Mouse (Mus musculus) cortical plate, adult 2 months (tissue): ENCODE measurements around the gene Spata13. TPM values are rescaled to one million over a fixed set of nuclear protein-coding genes. Genes with fewer than 3 reads are reported as not detected.

Experiments used
- H3K27ac ChIP-seq: fragments of 200-500 bp; 2 replicates; pipeline ENCODE4 v1.5.1; 2012; ENCODE audit warnings: low read length, control low read depth, inconsistent platforms; ENCODE audit not compliant: insufficient read depth
- H3K4me1 ChIP-seq: fragments of 200-500 bp; 2 replicates; pipeline ENCODE4 v1.6.1; 2011; ENCODE audit warnings: low read length; ENCODE audit not compliant: control insufficient read depth, insufficient read depth
- H3K4me3 ChIP-seq: fragments of 200-500 bp; 2 replicates; pipeline ENCODE4 v1.5.1; 2011; ENCODE audit warnings: mild to moderate bottlenecking, low read length, control low read depth; ENCODE audit not compliant: insufficient read depth
- CTCF ChIP-seq: fragments of 200-500 bp; IDR thresholded peaks from 2 replicates; pipeline ENCODE4 v1.5.1; 2011; ENCODE audit warnings: mild to moderate bottlenecking, control low read depth, low read length; ENCODE audit not compliant: insufficient read depth; ENCODE audit errors: extremely low read depth
- POLR2A ChIP-seq: fragments of 200-500 bp; IDR thresholded peaks from 2 replicates; pipeline ENCODE4 v1.6.1; 2011; ENCODE audit warnings: mild to moderate bottlenecking, low read length, control low read depth; ENCODE audit not compliant: insufficient read depth; ENCODE audit errors: extremely low read depth
- polyA plus RNA-seq: library from polyadenylated mRNA; depleted of rRNA; stranded (reverse); fragments of >200 nt; gene quantifications from 2 replicates; pipeline ENCODE4 v1.2.3, GENCODE M21; 2012

Spata13 gene
- polyA plus RNA-seq, 1 experiment, result 6.1 TPM

DNA sequence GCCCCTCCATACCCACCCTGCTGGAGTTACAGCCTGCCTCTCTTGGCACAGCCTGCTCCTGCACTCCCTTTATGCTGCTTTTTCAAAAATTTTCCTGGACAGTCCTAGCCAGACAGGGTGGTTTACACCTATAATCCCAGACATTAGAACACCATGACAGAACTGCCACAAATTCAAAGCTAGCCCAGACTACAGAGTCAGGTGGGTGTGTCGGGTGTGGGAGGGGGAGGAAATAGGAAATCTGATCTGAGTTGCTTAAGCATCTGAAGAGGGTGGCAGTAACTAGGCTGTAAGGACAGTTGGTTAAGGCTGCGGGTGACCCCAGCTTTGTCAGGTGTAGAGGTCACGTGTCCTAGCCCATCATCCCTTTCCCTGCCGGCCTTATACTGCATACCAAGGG lies 93.3 kb downstream of the Spata13 start:
- Histone ChIP-seq H3K4me1 (no peaks in the 10 kb centered on the region), H3K4me3 (no peak overlapping the region), H3K27ac (no peak overlapping the region)
- TF ChIP-seq POLR2A, result no peak
- no peak for TF ChIP-seq CTCF

DNA sequence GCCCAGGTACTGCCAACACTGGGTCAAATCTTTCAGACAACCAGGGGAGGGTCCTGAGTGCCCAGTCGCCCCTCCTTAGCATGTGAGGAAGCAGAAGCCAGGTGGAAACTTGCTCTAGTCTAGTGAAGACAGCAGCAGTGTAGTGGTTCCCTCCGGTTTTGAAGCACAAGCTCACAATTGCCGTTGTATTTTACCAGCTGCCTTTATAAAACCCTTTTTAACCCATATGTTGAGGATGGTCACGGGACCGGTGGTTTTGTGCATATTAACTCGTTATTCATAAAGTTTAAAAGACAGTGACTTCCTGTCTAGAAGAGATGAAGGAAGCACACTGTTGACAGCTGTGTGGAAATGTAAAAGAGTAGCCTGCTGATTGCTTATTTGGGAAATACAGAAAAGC lies 98.3 kb downstream of the Spata13 start:
- no peak overlapping the region for H3K27ac ChIP-seq
- no peak for TF ChIP-seq POLR2A
- no peak for TF ChIP-seq CTCF
- H3K4me3 ChIP-seq, result no peak overlapping the region
- peaks cover 2% of the 10 kb centered on the region; the same call in 1 of the 2 replicates for H3K4me1 ChIP-seq

DNA sequence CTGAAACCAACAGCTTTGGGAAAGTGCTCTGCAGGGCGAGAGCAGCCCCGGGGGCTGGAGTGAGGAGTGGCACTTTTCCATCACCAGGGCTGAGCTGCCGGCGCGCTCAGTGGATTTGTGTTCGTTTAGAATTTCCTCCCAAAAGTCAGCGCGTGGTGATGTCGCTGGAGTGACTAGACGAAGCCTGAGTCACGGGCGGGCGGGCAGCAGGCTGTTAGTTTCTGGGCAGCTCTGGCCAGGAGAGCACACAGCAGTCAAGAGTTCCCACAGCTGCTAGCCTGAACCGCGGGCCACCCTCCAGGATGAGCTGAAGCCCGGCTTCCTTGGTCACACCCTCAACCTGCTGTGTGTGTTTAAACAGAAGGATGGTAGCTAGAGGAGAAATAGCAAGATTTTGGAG lies 99.0 kb downstream of the Spata13 start:
- H3K4me1 ChIP-seq, result peaks cover 2% of the 10 kb centered on the region; the same call in 1 of the 2 replicates
- H3K4me3 ChIP-seq, result no peak overlapping the region
- H3K27ac ChIP-seq, result no peak overlapping the region
- TF ChIP-seq CTCF (no peak), POLR2A (no peak)

DNA sequence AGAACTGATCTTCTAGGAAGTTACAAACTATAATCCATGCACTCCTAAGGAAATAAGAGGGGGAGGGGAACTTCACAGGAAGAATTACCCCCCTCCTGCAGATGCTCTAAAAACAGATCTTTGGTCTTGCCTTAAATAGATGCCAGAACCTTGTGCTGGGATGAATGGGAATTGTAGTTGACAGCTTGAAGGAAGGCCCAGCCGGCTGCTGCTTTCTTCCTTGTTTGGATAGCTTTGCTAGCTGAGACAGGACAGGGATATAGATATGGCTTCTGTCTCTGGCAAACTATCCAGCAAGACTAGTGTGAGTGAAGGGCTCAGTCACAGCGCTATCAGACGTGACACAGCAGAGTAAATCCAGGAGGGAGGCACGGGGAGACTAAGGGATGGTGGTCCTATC lies 99.9 kb downstream of the Spata13 start:
- TF ChIP-seq POLR2A (no peak), CTCF (no peak)
- peaks cover 2% of the 10 kb centered on the region for H3K4me1 ChIP-seq
- H3K4me3 ChIP-seq, result no peak overlapping the region; the same call in 1 of the 2 replicates
- H3K27ac ChIP-seq, result no peak overlapping the region; the same call in 1 of the 2 replicates

DNA sequence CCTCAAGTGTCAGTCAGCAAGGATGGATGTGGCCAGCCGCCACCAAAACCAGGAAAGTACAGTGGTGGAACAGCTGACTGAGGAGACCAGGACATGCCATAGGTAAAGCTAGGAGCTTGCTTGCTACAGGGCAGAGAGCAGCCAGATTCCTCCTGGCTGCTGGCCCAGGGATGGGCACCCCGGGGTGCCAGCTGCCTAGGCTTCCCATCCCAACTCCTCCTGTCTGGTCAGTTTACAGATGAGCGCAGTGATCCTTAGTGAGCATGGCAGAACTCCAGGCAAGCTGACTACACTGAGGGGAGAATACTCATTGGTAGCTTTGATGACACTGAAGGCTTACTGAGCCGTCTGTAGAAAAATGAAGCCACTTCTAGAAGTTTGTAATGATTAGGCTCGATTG lies 101.4 kb downstream of the Spata13 start:
- Histone ChIP-seq H3K4me1 (peaks cover 2% of the 10 kb centered on the region), H3K4me3 (no peak overlapping the region), H3K27ac (no peak overlapping the region)
- no peak for TF ChIP-seq CTCF
- no peak for TF ChIP-seq POLR2A

DNA sequence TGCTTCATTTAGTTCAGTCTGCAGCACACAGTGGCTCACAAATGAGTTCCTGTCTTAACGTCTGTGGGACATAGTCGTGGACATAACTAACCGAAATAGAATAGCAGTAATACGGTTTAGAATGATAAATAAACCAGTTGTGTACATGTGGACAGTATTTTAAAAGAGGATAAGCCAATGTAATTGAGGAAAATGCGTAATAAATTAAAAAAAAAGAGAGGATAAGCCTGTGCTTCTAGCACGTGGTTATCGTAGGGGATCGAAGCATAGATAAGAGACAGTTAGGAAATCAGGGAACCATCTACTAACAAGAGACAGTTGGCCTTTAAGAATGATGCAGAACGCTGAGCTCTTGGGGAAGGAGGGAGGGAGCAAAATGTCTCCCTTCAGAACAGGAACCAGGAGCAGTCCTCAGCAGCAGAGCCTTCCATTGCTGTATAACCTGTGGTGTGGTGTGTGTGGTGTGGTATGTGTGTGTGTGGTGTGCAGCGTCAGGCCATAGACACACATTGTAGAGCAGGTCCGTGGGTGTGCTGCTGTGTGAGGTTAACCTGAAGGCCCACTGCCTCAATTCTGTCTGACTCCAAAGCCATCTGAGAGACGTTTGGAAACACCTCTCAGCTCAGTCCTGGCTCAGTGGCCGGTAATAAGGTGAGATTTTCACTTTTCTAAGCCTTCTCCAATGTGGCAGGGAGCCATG lies 102.2 kb downstream of the Spata13 start:
- H3K27ac ChIP-seq, result 0 out of 2 replicates have a peak overlapping the region, but pooled peaks have one; percentile 32
- no peak for TF ChIP-seq CTCF
- TF ChIP-seq POLR2A, result no peak
- no peak overlapping the region for H3K4me3 ChIP-seq
- peaks cover 2% of the 10 kb centered on the region for H3K4me1 ChIP-seq

DNA sequence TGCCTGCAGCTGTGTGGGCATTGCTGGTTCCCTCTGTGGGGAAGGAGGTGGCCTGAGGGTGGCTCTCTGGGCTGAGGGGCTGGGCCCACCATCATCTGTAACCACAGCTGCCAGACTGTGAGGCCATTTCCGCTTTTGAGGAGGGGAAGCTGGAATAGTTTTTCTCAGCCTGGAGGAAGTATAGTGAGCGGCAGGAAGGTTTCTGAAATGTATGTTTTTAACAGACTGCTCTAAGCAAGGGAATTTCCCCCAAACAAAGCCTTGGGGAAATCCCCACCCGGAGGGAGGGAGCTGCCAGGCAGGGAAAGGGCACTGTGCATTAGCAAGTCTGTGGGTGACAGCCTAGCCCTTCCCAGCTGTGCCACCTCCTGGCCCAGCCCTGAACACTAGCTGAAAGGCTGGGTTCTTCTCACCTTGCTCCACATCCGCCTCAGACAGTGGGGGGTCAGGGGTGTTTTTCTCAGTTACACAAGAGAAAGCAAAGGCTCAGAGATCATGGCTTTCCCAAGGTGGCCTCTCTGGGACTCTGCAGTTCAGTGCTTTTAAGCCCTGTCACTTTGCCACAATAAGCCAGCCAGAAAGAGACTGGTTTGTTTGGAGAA lies 102.9 kb downstream of the Spata13 start:
- TF ChIP-seq POLR2A, result no peak
- TF ChIP-seq CTCF, result no peak
- Histone ChIP-seq H3K4me1 (peaks cover 2% of the 10 kb centered on the region), H3K27ac (peak overlapping the region; percentile 26; the same call in 1 of the 2 replicates), H3K4me3 (no peak overlapping the region)

DNA sequence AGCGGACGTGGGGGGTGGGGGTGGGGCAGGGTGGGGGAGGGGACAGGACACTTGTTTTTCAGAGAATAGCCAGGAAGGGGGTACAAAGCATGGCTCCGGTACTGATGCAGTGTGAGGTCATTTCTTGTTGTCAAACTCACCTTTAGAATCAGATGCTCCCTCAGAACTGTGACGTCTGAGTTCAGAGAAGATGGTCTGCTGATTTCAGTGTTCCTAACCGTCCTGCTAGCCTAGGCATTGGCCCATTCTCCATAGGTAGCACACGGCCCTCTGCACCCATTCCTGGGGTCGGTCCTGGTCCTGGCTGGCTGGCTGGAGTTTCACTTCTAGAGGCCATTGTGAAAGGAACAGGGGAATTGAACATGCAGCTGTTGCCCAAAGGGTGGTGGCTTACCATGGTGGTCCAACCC lies 103.4 kb downstream of the Spata13 start:
- TF ChIP-seq CTCF (no peak), POLR2A (no peak)
- Histone ChIP-seq H3K4me1 (peaks cover 2% of the 10 kb centered on the region), H3K4me3 (no peak overlapping the region), H3K27ac (0 out of 2 replicates have a peak overlapping the region, but pooled peaks have one; percentile 22)

DNA sequence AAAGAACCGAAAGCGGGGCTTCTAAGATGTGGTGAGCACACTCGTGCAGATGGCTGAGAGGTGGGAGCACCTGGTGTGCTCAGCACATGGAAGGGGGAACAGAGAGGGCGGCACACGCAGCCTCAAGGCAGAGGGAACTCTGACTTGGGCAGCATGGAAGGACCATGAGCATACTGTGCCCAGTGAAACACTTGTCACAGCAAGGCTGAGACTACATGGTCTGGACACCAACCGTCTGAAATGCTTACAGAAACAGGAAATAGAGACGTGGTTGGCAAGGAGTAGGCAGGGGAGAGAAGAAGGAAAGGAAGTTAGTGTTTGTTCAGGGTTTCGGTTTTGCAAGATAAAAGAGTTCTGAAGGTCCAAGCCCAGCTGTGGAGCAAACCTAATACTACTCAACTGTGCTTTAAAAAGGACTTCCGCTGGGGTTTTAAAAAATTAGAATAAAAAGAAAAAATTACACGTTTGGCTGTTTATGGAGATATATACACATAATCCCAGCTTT lies 104.7 kb downstream of the Spata13 start:
- H3K4me1 ChIP-seq, result peaks cover 2% of the 10 kb centered on the region
- H3K27ac ChIP-seq, result peak overlapping the region; percentile 22; the same call in 1 of the 2 replicates
- no peak overlapping the region for H3K4me3 ChIP-seq
- no peak for TF ChIP-seq POLR2A
- no peak for TF ChIP-seq CTCF
